Mouse (Mus musculus): ENCODE measurements at regions not wholly inside any gene's neighbourhood (a gene's known extent, or its start where the extent isn't known, plus 50 kb on each side); places are given as distances from the start of the nearest gene placed in this dataset.
A peak's percentile ranks its signal among the peaks of the same experiment; 100 is the strongest.

DNA sequence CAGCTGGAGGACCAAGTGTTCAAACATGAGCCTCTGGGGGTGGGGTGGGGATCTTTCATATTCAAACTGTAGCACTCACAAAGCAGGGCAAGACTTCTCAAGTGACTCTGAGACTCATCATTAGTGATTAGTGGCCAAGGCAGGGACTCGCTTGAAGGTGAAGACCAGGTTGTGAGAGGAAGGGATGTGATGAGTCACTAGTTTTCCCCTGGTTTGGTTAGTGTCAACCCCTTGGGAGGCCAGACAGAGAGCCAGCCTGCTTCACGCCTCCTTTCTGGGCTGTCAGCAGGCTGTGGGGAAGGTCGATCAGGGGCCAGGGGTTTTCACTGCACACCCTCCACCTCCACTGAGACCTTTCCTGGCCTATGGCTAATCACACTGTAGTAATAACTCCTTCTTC, 65.2 kb downstream of the Slc30a10 start:
- Histone ChIP-seq H3K36me3 (no peaks in the 10 kb centered on the region), H3K9me3 (no peaks in the 10 kb centered on the region), H3K4me1 (peaks cover 7% of the 10 kb centered on the region), H3K9ac (peak overlapping the region; percentile 7; the same call in 1 of the 2 replicates), H3K4me2 (no peak overlapping the region), H3K27ac (replicated peaks) (no peak overlapping the region), H3K27me3 (replicated peaks) (no peaks in the 10 kb centered on the region), H3K4me3 (no peak overlapping the region)
- ATAC-seq (ENCODE audit: extremely low read depth, insufficient number of reproducible peaks, low FRiP score, low TSS enrichment), result no peak
- 24% methylated on average over 3 of the region's 3 CpGs for WGBS

DNA sequence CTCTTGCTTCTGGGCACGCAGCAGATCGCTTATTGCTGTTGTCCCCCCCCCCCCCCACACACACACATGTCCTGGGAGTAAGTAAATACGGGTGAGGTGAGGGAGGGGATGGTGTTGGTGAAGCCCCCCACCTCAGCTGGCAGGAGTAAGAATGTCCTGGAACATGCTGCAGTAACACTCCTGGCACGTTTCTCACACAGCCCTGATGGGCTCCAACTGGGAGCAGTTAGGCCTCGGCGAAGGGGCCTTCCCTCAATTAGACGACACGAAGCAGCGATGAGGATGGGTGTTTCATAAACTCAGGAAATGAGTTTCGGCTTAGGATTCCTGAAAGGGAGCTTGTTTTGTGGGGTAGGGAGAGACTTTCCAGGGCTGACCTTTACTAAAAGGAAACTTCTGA, 69.4 kb downstream of the Slc30a10 start:
- Histone ChIP-seq H3K9me3 (no peaks in the 10 kb centered on the region), H3K9ac (no peak overlapping the region), H3K4me1 (peaks cover 7% of the 10 kb centered on the region), H3K27ac (replicated peaks) (no peak overlapping the region), H3K27me3 (replicated peaks) (no peaks in the 10 kb centered on the region), H3K4me2 (no peak overlapping the region), H3K4me3 (no peak overlapping the region), H3K36me3 (no peaks in the 10 kb centered on the region)
- WGBS, result 73% methylated on average over 10 of the region's 10 CpGs
- no peak for ATAC-seq (ENCODE audit: extremely low read depth, insufficient number of reproducible peaks, low FRiP score, low TSS enrichment)

DNA sequence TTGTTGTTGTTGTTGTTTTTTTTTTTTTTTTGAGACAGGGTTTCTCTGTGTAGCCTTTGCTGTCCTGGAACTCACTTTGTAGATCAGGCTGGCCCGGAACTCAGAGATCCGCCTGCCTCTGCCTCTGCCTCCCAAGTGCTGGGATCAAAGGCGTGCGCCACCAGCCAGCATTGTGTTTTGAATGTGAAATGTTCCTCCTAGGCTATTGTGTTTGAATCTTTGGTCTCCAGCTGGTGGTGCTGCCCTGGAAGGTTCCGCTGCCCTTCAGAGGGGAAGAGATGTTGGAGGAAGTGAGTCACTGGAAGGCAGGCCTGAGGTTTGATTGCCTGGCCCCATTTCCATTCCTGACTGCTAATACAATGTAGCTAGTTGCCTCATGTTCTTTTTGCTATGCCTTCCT, 78.8 kb downstream of the Slc30a10 start:
- Histone ChIP-seq H3K27ac (replicated peaks) (no peak overlapping the region), H3K9me3 (no peaks in the 10 kb centered on the region), H3K4me1 (peaks cover 8% of the 10 kb centered on the region), H3K4me3 (no peak overlapping the region), H3K27me3 (replicated peaks) (no peaks in the 10 kb centered on the region), H3K36me3 (no peaks in the 10 kb centered on the region), H3K9ac (no peak overlapping the region), H3K4me2 (no peak overlapping the region)
- no peak for ATAC-seq (ENCODE audit: extremely low read depth, insufficient number of reproducible peaks, low FRiP score, low TSS enrichment)
- WGBS, result 89% methylated on average over 5 of the region's 5 CpGs

DNA sequence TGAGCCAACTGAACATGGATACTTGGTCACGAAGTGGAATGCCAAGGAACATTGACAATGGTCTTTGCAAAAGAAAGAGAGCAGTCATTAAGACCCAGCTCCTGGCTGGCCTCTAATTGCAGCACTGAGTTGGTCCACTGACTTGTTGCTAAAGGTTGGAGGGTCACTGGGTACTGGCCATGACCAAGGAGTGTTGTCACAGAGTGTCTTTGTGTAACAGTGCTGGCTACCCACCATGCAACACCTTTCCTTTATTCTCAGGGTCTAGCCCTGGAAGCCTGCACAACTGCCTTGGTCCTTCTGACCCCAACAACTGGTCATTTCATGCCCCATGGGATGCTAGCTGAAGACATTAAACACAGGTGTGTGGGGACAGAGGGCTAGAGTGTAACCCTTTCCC, 79.5 kb downstream of the Slc30a10 start:
- Histone ChIP-seq H3K4me1 (peaks cover 8% of the 10 kb centered on the region), H3K36me3 (no peaks in the 10 kb centered on the region), H3K4me3 (no peak overlapping the region), H3K4me2 (no peak overlapping the region), H3K9ac (no peak overlapping the region), H3K27ac (replicated peaks) (no peak overlapping the region), H3K9me3 (no peaks in the 10 kb centered on the region), H3K27me3 (replicated peaks) (no peaks in the 10 kb centered on the region)
- WGBS, result 86% methylated on average over 1 of the region's 1 CpGs
- ATAC-seq (ENCODE audit: extremely low read depth, insufficient number of reproducible peaks, low FRiP score, low TSS enrichment), result no peak

DNA sequence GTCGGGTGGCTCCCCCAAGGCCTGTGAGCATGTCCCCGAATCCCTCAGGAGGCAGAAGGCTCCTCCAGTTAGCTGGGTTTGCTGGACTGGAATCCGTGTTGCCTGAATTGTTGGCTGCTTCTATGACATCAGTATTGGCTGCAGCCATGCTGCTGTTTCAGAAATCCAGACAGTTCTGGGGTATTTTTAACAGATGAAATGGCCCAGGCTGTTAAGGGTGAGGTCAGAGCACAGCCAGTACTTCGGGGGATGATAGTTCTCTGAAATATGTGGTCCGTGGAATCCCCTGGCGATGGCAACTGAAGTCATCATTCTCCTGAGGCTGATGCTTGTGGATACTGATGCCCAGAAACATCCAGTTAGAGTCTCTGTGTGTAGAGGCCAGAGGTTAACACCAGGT, 80.7 kb downstream of the Slc30a10 start:
- WGBS, result 63% methylated on average over 6 of the region's 6 CpGs
- Histone ChIP-seq H3K27ac (replicated peaks) (no peak overlapping the region), H3K9ac (no peak overlapping the region), H3K27me3 (replicated peaks) (no peaks in the 10 kb centered on the region), H3K9me3 (no peaks in the 10 kb centered on the region), H3K4me3 (no peak overlapping the region), H3K36me3 (no peaks in the 10 kb centered on the region), H3K4me1 (peaks cover 6% of the 10 kb centered on the region; the same call in 1 of the 2 replicates), H3K4me2 (no peak overlapping the region)
- ATAC-seq (ENCODE audit: extremely low read depth, insufficient number of reproducible peaks, low FRiP score, low TSS enrichment), result no peak

DNA sequence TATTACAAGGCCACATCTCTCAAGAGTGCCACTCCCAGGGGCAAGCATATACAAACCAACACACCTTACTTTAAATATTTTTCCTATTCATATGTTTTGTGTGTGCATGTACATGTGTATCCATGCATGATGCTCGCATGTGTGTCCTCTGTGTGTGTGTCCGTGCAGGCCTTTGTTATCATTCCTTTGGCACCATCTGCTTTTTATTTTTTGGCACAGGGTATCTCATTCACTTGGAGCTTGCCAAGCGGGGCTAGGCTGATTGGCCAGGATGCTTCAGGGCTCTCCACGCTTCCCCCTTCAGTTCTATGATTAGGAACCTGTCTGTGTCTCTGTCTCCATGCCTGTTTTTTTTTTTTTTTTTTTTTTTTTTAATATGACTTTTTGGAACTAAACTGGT, 82.6 kb downstream of the Slc30a10 start:
- Histone ChIP-seq H3K27ac (replicated peaks) (no peak overlapping the region), H3K4me1 (peaks cover 4% of the 10 kb centered on the region; the same call in 1 of the 2 replicates), H3K9ac (no peak overlapping the region), H3K27me3 (replicated peaks) (no peaks in the 10 kb centered on the region), H3K4me3 (no peak overlapping the region), H3K9me3 (no peaks in the 10 kb centered on the region), H3K4me2 (no peak overlapping the region), H3K36me3 (no peaks in the 10 kb centered on the region)
- no peak for ATAC-seq (ENCODE audit: extremely low read depth, insufficient number of reproducible peaks, low FRiP score, low TSS enrichment)
- 83% methylated on average over 4 of the region's 4 CpGs for WGBS

DNA sequence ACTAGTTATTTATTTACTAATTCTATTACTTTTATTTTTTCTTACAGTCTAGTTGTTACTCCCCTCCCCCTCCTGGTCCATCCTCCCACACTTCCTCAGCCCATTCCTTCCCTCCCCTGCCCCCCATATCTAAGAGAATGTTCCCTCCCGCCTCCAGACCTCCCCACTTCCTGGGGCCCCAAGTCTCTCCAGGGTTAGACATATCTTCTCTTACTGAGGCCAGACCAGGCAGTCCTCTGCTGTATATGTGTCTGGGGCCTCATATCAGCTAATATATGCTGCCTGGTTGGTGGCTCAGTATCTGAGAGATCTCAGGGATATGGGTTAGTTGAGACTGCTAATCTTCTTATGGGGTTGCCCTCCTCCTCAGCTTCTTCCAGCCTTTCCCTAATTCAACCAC, 84.8 kb downstream of the Slc30a10 start:
- Histone ChIP-seq H3K36me3 (no peaks in the 10 kb centered on the region), H3K9ac (no peak overlapping the region), H3K9me3 (peaks cover 10% of the 10 kb centered on the region; the same call in 1 of the 2 replicates), H3K4me1 (peaks cover 4% of the 10 kb centered on the region; the same call in 1 of the 2 replicates), H3K4me2 (no peak overlapping the region), H3K27me3 (replicated peaks) (no peaks in the 10 kb centered on the region), H3K27ac (replicated peaks) (no peak overlapping the region), H3K4me3 (no peak overlapping the region)
- ATAC-seq (ENCODE audit: extremely low read depth, insufficient number of reproducible peaks, low FRiP score, low TSS enrichment), result no peak
- WGBS, result 22% methylated on average over 1 of the region's 1 CpGs

DNA sequence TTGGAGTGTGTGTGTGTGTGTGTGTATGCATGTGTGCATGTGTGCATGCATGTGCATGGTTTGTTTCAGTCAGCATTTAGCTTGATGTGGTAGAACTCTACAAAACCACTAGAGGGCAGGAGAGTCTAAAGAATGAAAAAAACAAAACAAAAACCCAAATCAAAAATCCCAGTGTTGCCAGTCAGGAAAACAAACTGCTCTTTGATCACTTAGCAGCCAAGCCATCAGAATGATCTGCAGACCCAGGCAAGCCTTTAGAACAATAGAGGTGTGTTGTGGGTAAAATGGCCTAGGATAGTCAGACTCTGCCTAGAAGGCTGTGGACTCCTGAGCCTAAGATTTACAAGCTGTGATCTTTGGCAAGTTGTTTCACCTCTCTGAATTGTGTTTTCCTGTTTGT, 91.7 kb downstream of the Slc30a10 start:
- Histone ChIP-seq H3K9ac (no peak overlapping the region), H3K4me2 (no peak overlapping the region), H3K9me3 (peaks cover 10% of the 10 kb centered on the region; the same call in 1 of the 2 replicates), H3K36me3 (no peaks in the 10 kb centered on the region), H3K4me1 (peaks cover 3% of the 10 kb centered on the region; the same call in 1 of the 2 replicates), H3K27me3 (replicated peaks) (no peaks in the 10 kb centered on the region), H3K4me3 (no peak overlapping the region), H3K27ac (replicated peaks) (no peak overlapping the region)
- ATAC-seq (ENCODE audit: extremely low read depth, insufficient number of reproducible peaks, low FRiP score, low TSS enrichment), result no peak

DNA sequence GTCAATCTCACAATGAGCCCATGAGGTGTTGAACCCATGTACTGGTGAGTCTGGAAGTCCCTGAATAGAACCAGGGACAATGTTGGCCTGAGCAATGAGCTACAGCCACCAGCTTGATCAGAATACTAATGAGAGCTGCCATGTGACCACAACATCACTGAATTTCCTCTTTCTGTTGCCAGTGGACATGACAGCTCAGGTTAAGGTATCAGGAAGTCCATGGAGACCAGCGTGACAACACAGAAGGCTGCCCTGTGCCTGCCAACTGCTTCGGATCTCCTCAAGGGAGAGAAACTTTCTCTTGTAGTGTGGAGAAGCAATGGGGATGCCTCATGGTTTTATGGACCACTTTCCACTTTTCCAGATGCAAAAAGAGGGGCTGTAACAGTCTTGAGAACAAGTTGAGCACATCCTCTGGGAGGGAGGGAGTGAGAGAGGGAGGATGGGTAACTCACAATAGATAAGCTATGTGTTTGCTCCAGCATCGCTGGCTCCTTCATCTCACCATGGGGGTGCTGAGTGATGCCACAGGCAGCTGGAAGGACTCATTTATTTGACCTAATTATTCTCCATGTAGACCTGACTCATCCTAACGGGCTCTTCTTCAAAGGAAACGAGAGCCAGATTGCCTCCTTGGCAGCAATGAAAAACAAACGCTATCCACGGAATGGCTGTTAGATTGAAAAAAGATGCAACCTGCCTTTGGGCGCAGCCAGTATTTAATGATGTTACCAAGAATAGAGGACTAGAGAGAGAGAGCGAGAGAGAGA, 118.3 kb downstream of the Slc30a10 start:
- Histone ChIP-seq H3K4me3 (no peak overlapping the region), H3K4me2 (no peak overlapping the region), H3K27me3 (replicated peaks) (no peaks in the 10 kb centered on the region), H3K4me1 (peaks cover 14% of the 10 kb centered on the region), H3K36me3 (no peaks in the 10 kb centered on the region), H3K9me3 (no peaks in the 10 kb centered on the region), H3K27ac (replicated peaks) (no peak overlapping the region), H3K9ac (no peak overlapping the region)
- no peak for ATAC-seq (ENCODE audit: extremely low read depth, insufficient number of reproducible peaks, low FRiP score, low TSS enrichment)
- WGBS, result 48% methylated on average over 9 of the region's 9 CpGs

DNA sequence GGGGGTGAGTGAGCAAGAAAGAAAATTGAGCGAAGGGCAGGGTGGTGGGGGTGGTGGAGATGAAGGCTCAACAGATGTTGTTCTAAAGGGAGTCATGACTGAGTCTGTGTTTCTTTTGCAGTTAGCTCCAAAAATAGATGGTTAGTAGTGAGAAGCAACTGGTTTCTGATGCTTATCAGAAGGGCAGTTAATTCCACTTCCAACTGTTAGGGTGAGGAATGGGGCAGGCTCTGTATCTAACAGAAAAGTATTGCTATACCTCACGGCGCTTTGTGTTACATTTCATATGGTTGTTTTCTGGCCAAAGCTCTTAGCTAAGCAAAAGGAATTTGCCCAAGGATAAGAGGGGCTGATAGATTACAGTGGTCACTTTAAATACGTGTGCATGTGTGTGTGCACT, 120.3 kb downstream of the Slc30a10 start:
- Histone ChIP-seq H3K9ac (no peak overlapping the region), H3K4me1 (peaks cover 14% of the 10 kb centered on the region), H3K36me3 (no peaks in the 10 kb centered on the region), H3K4me2 (no peak overlapping the region), H3K9me3 (0 out of 2 replicates have a peak, but pooled peaks cover 5% of the 10 kb centered on the region), H3K27me3 (replicated peaks) (no peaks in the 10 kb centered on the region), H3K4me3 (no peak overlapping the region), H3K27ac (replicated peaks) (no peak overlapping the region)
- no peak for ATAC-seq (ENCODE audit: extremely low read depth, insufficient number of reproducible peaks, low FRiP score, low TSS enrichment)
- WGBS, result 45% methylated on average over 4 of the region's 4 CpGs

DNA sequence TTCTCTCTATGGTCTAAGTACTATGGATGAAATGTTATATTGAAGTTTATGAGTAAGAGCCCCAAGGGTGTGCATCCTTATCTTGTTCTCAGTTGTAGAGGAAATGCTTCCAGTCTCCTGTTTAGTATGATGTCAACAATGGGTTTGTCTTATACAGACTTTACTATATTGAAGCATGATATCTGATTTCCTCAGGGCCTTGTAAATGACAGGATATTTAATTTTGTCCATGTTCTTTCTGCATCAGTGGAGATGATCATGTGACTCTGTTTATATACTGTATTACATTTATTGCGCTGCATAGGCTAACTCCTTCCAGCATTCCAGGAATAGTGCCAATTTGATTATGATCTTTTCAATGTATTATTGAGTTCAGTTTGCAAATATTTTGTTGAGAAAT, 125.2 kb downstream of the Slc30a10 start:
- 90% methylated on average over 1 of the region's 1 CpGs for WGBS

DNA sequence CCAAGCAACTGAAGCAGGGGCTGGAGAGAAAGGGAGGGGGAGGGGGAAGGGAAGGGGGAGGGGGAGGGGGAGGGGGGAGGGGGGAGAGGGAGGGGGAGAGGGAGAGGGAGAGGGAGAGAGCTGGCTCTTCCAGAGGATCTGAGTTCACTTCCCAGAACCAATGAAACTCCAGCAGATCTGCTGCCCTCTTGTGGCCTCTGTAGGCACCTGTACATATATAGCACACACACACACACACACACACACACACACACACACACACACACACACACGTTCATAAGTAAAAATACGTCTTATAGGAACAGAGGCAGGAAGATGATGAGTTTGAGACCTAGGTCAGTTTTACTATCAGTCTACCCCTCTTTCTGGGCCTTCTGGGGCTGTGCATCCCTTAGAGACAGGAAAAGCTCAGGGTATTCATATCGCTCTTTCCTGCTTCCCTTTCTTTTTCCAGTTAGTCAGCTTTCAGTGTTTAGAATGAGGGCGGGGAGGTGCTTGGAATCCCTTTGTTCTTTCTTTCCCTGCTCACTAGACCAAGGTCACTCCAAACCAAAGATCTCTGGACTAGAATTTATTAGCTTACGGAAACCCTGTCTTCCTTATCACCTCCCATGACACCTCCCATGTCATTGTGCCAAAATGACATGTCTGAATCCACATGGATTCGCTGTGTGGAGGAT, 130.7 kb downstream of the Slc30a10 start:
- no peak for ATAC-seq (ENCODE audit: extremely low read depth, insufficient number of reproducible peaks, low FRiP score, low TSS enrichment)
- whole genome bisulfite sequencing, result 47% methylated on average over 6 of the region's 6 CpGs

More for the DNA sequence above, 125.2 kb downstream of the Slc30a10 start:
- 0 out of 2 replicates have a peak, but pooled peaks cover 5% of the 10 kb centered on the region for H3K9me3 ChIP-seq
- no peak overlapping the region for H3K4me2 ChIP-seq
- H3K27me3 ChIP-seq (replicated peaks), result no peaks in the 10 kb centered on the region
- no peak overlapping the region for H3K4me3 ChIP-seq
- H3K9ac ChIP-seq, result no peak overlapping the region
- H3K36me3 ChIP-seq, result no peaks in the 10 kb centered on the region
- H3K4me1 ChIP-seq, result peaks cover 6% of the 10 kb centered on the region
- H3K27ac ChIP-seq (replicated peaks), result no peak overlapping the region
- ATAC-seq (ENCODE audit: extremely low read depth, insufficient number of reproducible peaks, low FRiP score, low TSS enrichment), result no peak

More for the DNA sequence above, 130.7 kb downstream of the Slc30a10 start:
- Histone ChIP-seq H3K4me2 (no peak overlapping the region), H3K27ac (replicated peaks) (no peak overlapping the region), H3K27me3 (replicated peaks) (no peaks in the 10 kb centered on the region), H3K36me3 (no peaks in the 10 kb centered on the region), H3K4me3 (no peak overlapping the region), H3K9ac (no peak overlapping the region), H3K4me1 (peaks cover 14% of the 10 kb centered on the region), H3K9me3 (no peaks in the 10 kb centered on the region)

Data from heart, embryonic 13.5 days (tissue).